Mouse (Mus musculus): ENCODE measurements around the gene Eml5. TPM values are rescaled to one million over a fixed set of nuclear protein-coding genes. Genes with fewer than 3 reads are reported as not detected.

Gene Eml5
- 1.4 and 2.2 TPM in 2 replicates for polyA plus RNA-seq (2015; fragmentation: Nextera tagmentation; extraction: Ambion mirVana)

DNA sequence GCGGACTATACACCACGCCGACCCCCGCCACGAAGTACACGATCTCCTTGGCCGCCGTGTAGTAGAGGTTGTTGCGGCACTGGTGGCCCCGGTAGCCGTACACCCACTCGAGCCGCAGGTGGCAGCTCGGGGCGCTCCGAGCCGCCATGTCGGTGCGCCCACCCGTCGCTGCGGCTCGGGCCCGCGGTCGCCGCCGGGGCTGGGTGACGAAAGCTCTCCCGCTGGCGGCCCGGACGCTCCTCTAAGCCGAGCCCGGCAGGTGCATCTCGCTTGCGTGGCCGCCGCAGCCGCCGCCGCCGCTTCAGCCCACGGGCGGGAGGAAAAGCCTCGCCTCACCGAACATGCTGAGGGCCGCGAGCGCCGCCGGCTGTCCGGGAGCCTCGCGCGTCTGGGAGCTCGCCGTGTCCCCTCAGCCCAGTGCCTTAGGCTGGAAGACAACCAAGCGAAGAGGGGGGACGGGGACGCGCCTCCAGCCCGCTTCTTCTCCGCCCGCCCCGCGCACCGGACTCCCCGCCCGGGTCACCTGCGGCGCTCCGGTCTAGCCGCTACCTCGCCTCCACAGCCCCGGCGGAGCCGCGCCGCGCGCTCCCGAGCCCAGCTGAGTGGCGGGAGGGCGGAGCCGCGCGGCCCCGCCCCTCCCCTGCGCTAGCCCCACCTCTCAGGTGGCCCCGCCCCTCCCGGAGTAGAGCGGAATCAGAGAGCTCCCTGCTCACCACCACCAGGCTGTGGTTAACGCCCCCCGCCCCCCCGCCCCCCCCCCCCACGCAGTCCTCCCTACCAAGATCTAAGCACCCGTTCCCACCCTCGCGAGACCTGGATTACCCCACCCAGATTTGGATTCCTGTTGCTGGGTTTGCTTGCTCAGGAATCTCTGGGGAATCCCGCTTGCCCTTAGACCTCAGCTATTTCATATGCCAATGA lies at the start of gene Eml5:
Eml5 (minus strand) TSS at position 604 of the 921 bp plus-strand sequence.
- TF ChIP-seq CTCF (IDR thresholded peaks at IDR 0.05) (peak; percentile 40), EP300 (IDR thresholded peaks at IDR 0.05) (no peak)
- H3K4me1 ChIP-seq (ENCODE audit: insufficient read depth, low read depth, low read length), result 0 out of 2 replicates have a peak, but pooled peaks cover 2% of the 10 kb centered on the region
- H3K9me3 ChIP-seq (ENCODE audit: low read length), result no peaks in the 10 kb centered on the region
- H3K36me3 ChIP-seq (ENCODE audit: insufficient read depth, low read length), result no peaks in the 10 kb centered on the region
- WGBS, result 1% methylated on average over 65 of the region's 101 CpGs
- no peaks in the 10 kb centered on the region for H3K27me3 ChIP-seq (replicated peaks; ENCODE audit: insufficient read depth, low read length)
- no peak within 1 kb of the TSS for H3K27ac ChIP-seq (ENCODE audit: low read length)
- H3K4me3 ChIP-seq (ENCODE audit: low read depth, low read length), result peak within 1 kb of the TSS; percentile 77
- ATAC-seq (peak; percentile 96), DNase-seq (ENCODE audit: low spot score) (peak; percentile 85)
- H3K4me2 ChIP-seq (replicated peaks; ENCODE audit: low read depth, low read length), result peak within 1 kb of the TSS; percentile 97
- peak within 1 kb of the TSS; percentile 26; the same call in 1 of the 2 replicates for H3K9ac ChIP-seq (replicated peaks; ENCODE audit: low read depth)

DNA sequence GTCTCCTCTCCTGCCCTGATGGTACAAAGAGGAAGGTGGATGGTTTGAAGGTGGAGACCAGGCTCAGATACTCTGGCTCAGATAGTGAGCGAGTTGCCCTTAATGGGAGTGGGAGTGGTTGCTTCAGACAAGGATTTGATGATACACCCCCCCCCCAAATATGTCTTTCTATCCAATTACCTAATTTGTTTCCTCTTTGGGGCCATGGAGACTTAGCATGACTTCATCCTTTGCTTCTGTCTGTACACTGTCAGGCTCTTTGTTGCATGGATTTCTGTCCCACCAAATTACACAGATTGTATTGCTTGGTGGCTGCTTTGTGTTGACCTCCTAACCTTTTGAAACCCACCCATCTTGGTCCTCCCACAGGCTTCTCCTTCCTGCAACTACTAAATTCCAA lies 31.6 kb upstream of the Eml5 start:
- 100% methylated on average over 1 of the region's 1 CpGs for WGBS
- Histone ChIP-seq H3K4me1 (ENCODE audit: insufficient read depth, low read depth, low read length) (no peaks in the 10 kb centered on the region), H3K4me3 (ENCODE audit: low read depth, low read length) (no peak overlapping the region), H3K9ac (replicated peaks; ENCODE audit: low read depth) (no peak overlapping the region), H3K9me3 (ENCODE audit: low read length) (no peaks in the 10 kb centered on the region), H3K27me3 (replicated peaks; ENCODE audit: insufficient read depth, low read length) (no peaks in the 10 kb centered on the region), H3K4me2 (replicated peaks; ENCODE audit: low read depth, low read length) (no peak overlapping the region), H3K36me3 (ENCODE audit: insufficient read depth, low read length) (no peaks in the 10 kb centered on the region), H3K27ac (ENCODE audit: low read length) (no peak overlapping the region)
- no peak for TF ChIP-seq EP300 (IDR thresholded peaks at IDR 0.05)
- TF ChIP-seq CTCF (IDR thresholded peaks at IDR 0.05), result no peak
- DNase-seq (ENCODE audit: low spot score), result no peak
- no peak for ATAC-seq

DNA sequence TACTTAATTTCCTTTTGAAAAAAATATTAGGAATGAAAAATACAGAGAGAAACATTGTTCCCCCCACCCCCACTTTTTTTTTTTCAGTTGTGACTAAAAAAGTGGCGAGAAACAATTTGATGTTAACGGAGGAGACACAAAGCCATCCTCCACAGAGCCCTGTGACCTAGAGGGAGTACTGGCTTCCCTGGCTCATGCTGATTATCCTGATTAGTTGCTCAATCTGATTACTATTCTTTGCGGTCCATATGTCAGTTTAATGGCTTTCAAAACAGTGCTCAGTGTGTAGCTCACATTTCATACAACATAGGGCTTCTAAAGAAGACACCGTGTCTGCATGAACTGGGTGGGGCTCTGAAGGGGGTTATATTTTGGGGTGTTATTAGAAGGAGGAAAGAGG lies 31.2 kb upstream of the Eml5 start:
- ATAC-seq, result no peak
- 91% methylated on average over 4 of the region's 4 CpGs for WGBS
- no peak overlapping the region for H3K9ac ChIP-seq (replicated peaks; ENCODE audit: low read depth)

DNA sequence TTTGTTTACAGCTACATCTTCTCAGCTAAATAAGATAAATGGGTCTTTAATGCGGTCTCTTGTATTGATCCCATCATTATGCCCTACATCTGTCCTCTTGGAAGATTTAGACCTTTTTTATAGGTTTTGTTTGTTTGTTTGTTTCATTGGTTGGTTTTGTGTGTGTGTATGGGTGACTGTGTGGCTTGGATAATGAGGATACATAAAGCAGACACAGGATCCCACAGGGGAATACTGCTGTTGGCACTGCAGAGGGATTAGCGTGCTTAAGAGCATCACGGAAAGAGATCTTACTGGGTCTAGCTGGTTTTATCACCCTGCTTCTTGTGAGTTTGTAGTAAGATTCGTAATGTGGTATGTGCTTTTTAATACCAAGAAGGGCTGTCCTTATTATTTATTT lies 29.9 kb upstream of the Eml5 start:
- H3K27me3 ChIP-seq (replicated peaks; ENCODE audit: insufficient read depth, low read length), result no peaks in the 10 kb centered on the region
- ATAC-seq (no peak), DNase-seq (ENCODE audit: low spot score) (no peak)
- no peak for TF ChIP-seq EP300 (IDR thresholded peaks at IDR 0.05)
- no peak for TF ChIP-seq CTCF (IDR thresholded peaks at IDR 0.05)
- no peaks in the 10 kb centered on the region for H3K9me3 ChIP-seq (ENCODE audit: low read length)
- no peak overlapping the region for H3K4me3 ChIP-seq (ENCODE audit: low read depth, low read length)
- WGBS, result 82% methylated on average over 4 of the region's 4 CpGs
- no peak overlapping the region for H3K9ac ChIP-seq (replicated peaks; ENCODE audit: low read depth)
- no peak overlapping the region for H3K4me2 ChIP-seq (replicated peaks; ENCODE audit: low read depth, low read length)
- H3K4me1 ChIP-seq (ENCODE audit: insufficient read depth, low read depth, low read length), result no peaks in the 10 kb centered on the region
- H3K27ac ChIP-seq (ENCODE audit: low read length), result no peak overlapping the region
- no peaks in the 10 kb centered on the region for H3K36me3 ChIP-seq (ENCODE audit: insufficient read depth, low read length)

More for the DNA sequence above, 31.2 kb upstream of the Eml5 start:
- Histone ChIP-seq H3K36me3 (ENCODE audit: insufficient read depth, low read length) (no peaks in the 10 kb centered on the region), H3K9me3 (ENCODE audit: low read length) (no peaks in the 10 kb centered on the region), H3K27ac (ENCODE audit: low read length) (no peak overlapping the region), H3K4me1 (ENCODE audit: insufficient read depth, low read depth, low read length) (no peaks in the 10 kb centered on the region), H3K27me3 (replicated peaks; ENCODE audit: insufficient read depth, low read length) (no peaks in the 10 kb centered on the region), H3K4me2 (replicated peaks; ENCODE audit: low read depth, low read length) (no peak overlapping the region), H3K4me3 (ENCODE audit: low read depth, low read length) (no peak overlapping the region)
- DNase-seq (ENCODE audit: low spot score), result no peak
- no peak for TF ChIP-seq EP300 (IDR thresholded peaks at IDR 0.05)
- no peak for TF ChIP-seq CTCF (IDR thresholded peaks at IDR 0.05)

DNA sequence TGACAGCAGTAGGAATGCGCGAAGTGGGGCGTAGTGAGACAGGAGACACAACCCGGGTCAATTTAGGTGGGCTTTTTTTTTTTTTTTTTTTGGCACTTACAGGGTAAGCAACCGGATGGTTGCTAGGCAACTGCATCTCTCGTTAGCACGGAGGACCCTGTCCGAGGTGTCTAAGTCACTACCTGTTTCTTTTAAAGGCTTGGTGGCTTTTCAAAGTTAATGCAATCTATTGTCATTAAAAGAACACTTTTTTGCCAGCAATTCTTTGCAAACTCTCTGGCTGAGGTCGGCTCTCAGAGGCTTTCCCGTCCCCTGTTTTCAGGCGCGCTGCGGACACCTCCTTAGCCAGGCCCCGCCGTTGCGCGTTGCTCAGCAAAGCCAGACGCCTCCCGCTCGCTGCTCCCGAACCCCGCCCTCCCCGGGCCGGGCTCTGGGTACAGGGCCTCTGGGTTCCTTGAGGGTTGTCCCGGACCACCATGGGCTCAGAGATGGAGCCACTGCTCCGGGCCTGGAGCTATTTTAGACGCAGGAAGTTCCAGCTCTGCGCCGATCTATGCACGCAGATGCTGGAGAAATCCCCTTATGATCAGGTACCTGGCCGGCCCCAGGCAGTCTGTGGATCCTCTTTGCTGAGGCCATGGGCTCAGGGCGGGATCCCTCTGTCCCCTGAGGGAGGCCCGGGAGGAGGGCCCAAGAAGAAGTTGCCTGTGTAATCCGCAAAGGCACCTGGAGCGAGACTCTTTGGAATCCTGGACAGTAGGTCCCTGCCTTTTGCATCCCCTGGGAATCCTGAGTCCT lies 19.1 kb upstream of the Eml5 start, which contains the start of gene Ttc8:
Ttc8 (plus strand) TSS at position 381 of the 798 bp plus-strand sequence.
- WGBS, result 1% methylated on average over 35 of the region's 35 CpGs
- H3K4me2 ChIP-seq (replicated peaks; ENCODE audit: low read depth, low read length), result peak within 1 kb of the TSS; percentile 72
- ATAC-seq (peak; percentile 99), DNase-seq (ENCODE audit: low spot score) (peak; percentile 91)
- H3K9ac ChIP-seq (replicated peaks; ENCODE audit: low read depth), result peak within 1 kb of the TSS; percentile 57
- H3K9me3 ChIP-seq (ENCODE audit: low read length), result no peaks in the 10 kb centered on the region
- TF ChIP-seq CTCF (IDR thresholded peaks at IDR 0.05), result no peak
- TF ChIP-seq EP300 (IDR thresholded peaks at IDR 0.05), result peak; percentile 73
- no peaks in the 10 kb centered on the region for H3K36me3 ChIP-seq (ENCODE audit: insufficient read depth, low read length)
- H3K27me3 ChIP-seq (replicated peaks; ENCODE audit: insufficient read depth, low read length), result no peaks in the 10 kb centered on the region
- H3K4me3 ChIP-seq (ENCODE audit: low read depth, low read length), result peak within 1 kb of the TSS; percentile 49
- H3K27ac ChIP-seq (ENCODE audit: low read length), result no peak within 1 kb of the TSS
- peaks cover 3% of the 10 kb centered on the region; the same call in 1 of the 2 replicates for H3K4me1 ChIP-seq (ENCODE audit: insufficient read depth, low read depth, low read length)

DNA sequence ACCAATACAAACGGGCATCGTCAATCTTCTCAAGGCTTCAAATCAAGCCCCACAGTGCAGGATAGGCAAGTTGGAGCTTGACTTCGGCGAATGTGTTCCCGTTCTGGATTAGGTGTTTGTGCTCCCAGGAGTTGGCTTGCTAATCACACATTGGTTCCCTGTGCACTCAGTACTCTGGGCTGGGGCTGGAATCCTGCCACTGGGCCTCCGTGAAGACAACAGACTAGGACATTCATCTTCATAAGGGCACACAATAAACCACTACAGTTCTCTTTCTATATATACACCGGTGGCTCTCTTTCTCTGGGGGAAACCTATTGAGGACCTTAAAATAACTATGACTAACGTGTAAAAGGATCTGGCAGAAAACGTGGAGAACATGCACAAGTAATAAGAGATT lies 8.8 kb upstream of the Eml5 start:
- DNase-seq (ENCODE audit: low spot score) (no peak), ATAC-seq (no peak)
- Histone ChIP-seq H3K4me2 (replicated peaks; ENCODE audit: low read depth, low read length) (no peak overlapping the region), H3K4me3 (ENCODE audit: low read depth, low read length) (no peak overlapping the region), H3K27ac (ENCODE audit: low read length) (no peak overlapping the region), H3K4me1 (ENCODE audit: insufficient read depth, low read depth, low read length) (no peaks in the 10 kb centered on the region), H3K36me3 (ENCODE audit: insufficient read depth, low read length) (no peaks in the 10 kb centered on the region), H3K9me3 (ENCODE audit: low read length) (no peaks in the 10 kb centered on the region), H3K27me3 (replicated peaks; ENCODE audit: insufficient read depth, low read length) (no peaks in the 10 kb centered on the region), H3K9ac (replicated peaks; ENCODE audit: low read depth) (no peak overlapping the region)
- WGBS, result 68% methylated on average over 9 of the region's 9 CpGs
- TF ChIP-seq CTCF (IDR thresholded peaks at IDR 0.05), result no peak
- no peak for TF ChIP-seq EP300 (IDR thresholded peaks at IDR 0.05)

Data from lung, postnatal 0 days (tissue).